Mouse (Mus musculus) embryonic facial prominence, embryonic 12.5 days (tissue): ENCODE results near the gene Prkcz. TPM values are rescaled to one million over a fixed set of nuclear protein-coding genes. Genes with fewer than 3 reads are reported as not detected.

Experiments used
- ATAC-seq: fragments of 200-750 bp; cut with Nextera tagmentation; 2 replicates; pipeline ENCODE4 v1.8.0; 2017; ENCODE audit not compliant: insufficient number of reproducible peaks, insufficient read depth, low FRiP score, low TSS enrichment
- H3K27ac ChIP-seq: fragments of 300-500 bp; sonication (generic); 2 replicates; pipeline ENCODE4 v1.5.1; 2016; ENCODE audit warnings: mild to moderate bottlenecking
- H3K27me3 ChIP-seq: fragments of 300-500 bp; sonication (generic); 2 replicates; pipeline ENCODE4 v1.6.1; 2016; ENCODE audit warnings: mild to moderate bottlenecking, moderate library complexity
- H3K36me3 ChIP-seq: fragments of 300-500 bp; sonication (generic); 2 replicates; pipeline ENCODE4 v1.6.1; 2016; ENCODE audit warnings: mild to moderate bottlenecking
- H3K4me1 ChIP-seq: fragments of 300-500 bp; sonication (generic); 2 replicates; pipeline ENCODE4 v1.6.1; 2016
- H3K4me2 ChIP-seq: fragments of 300-500 bp; sonication (generic); replicated peaks from 2 replicates; pipeline ENCODE4 v1.6.1; 2016; ENCODE audit warnings: mild to moderate bottlenecking, moderate library complexity
- H3K4me3 ChIP-seq: fragments of 300-500 bp; sonication (generic); 2 replicates; pipeline ENCODE4 v1.5.1; 2016; ENCODE audit warnings: mild to moderate bottlenecking
- H3K9ac ChIP-seq: fragments of 300-500 bp; sonication (generic); 2 replicates; pipeline ENCODE4 v1.6.1; 2016; ENCODE audit warnings: mild to moderate bottlenecking, moderate library complexity
- H3K9me3 ChIP-seq: fragments of 300-500 bp; sonication (generic); 2 replicates; pipeline ENCODE4 v1.6.1; 2016; ENCODE audit warnings: mild to moderate bottlenecking, moderate library complexity
- WGBS: fragments of 180-500 bp; shearing (Covaris S2); methylation state at CpG from one replicate; pipeline ENCODE4 v1.1.7; 2016; 5-methylcytosine and 5-hydroxymethylcytosine counted together
- polyA plus RNA-seq: library from polyadenylated mRNA; unstranded; fragments of >200 nt; fragmentation: Nextera tagmentation; extraction: Ambion mirVana; gene quantifications from 2 replicates; pipeline ENCODE4 v1.2.1, GENCODE M21; 2016

Gene Prkcz
- polyA plus RNA-seq, 1 experiment from 2014 or later, result 12.2 TPM

DNA sequence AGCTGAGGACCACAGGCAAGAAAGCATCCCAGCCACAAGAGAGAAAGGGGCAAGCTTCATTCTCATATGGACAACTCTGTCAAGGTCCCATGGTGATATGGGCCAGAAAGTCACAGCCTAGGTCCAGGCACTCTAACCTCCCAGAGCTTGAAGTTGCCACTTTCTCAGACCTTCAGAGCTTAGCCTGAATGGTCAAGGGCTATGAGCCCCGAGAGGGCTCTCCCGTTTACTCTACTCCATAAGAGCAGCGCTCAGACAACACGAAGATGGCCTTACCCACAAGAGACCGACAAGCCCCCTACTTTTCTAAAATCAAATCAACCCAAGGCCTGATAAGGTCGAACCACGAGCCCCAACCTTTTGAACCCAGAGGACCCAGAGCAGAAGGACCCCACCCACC is 140.1 kb downstream of the Prkcz start:
- Histone ChIP-seq H3K4me3 (peak overlapping the region; percentile 66), H3K4me1 (peaks cover 46% of the 10 kb centered on the region), H3K9ac (peak overlapping the region; percentile 99), H3K27me3 (no peaks in the 10 kb centered on the region), H3K4me2 (peak overlapping the region; percentile 92), H3K36me3 (no peaks in the 10 kb centered on the region), H3K27ac (no peak overlapping the region), H3K9me3 (no peaks in the 10 kb centered on the region)
- 2% methylated on average over 7 of the region's 7 CpGs for WGBS
- no peak for ATAC-seq

DNA sequence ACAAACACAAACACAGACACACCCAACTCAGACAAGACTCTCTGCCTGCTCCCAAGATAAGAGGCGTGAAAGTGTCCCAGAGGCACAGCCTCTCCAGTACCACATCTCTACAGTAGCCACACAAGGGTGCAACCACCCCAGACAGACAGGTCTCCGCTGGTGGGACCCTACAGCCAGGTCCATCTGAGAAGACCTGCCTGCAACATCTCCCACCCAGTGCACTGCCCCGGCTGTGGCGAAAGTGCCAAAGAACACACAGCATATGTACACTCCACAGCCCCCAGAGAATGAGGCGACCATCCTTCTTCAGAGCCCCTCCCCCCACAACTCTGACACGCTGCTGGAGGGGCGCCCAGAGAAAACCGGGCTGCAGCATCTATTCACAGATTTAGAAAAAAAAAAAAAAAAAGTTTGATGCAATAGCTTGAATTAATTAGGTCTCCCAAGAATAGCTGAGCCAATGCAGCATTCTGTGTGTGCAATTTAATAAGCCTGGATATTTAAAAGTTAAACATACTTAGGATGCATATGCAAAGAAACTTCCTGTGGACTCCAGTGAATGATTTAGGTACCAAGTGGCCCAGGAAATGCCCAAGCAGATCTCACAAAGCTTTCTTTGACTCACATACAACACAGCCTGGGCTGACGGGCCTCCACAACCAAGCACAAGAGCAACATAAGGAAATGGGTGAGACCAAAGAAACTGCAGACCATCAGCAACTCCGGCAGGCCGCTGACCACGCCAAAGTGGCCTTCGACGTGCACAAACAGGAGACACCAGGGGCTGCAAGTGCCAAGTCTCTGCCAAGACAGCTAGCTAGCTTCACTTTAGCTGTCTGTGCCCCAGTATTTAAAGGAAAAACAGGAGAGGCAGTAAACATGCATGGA is 140.7 kb downstream of the Prkcz start:
- H3K27ac ChIP-seq, result no peak overlapping the region
- no peaks in the 10 kb centered on the region for H3K9me3 ChIP-seq
- H3K27me3 ChIP-seq, result no peaks in the 10 kb centered on the region
- H3K36me3 ChIP-seq, result no peaks in the 10 kb centered on the region
- H3K9ac ChIP-seq, result peak overlapping the region; percentile 99
- H3K4me2 ChIP-seq, result peak overlapping the region; percentile 92
- 14% methylated on average over 14 of the region's 14 CpGs for WGBS
- ATAC-seq, result no peak
- peaks cover 53% of the 10 kb centered on the region for H3K4me1 ChIP-seq
- H3K4me3 ChIP-seq, result peak overlapping the region; percentile 66

DNA sequence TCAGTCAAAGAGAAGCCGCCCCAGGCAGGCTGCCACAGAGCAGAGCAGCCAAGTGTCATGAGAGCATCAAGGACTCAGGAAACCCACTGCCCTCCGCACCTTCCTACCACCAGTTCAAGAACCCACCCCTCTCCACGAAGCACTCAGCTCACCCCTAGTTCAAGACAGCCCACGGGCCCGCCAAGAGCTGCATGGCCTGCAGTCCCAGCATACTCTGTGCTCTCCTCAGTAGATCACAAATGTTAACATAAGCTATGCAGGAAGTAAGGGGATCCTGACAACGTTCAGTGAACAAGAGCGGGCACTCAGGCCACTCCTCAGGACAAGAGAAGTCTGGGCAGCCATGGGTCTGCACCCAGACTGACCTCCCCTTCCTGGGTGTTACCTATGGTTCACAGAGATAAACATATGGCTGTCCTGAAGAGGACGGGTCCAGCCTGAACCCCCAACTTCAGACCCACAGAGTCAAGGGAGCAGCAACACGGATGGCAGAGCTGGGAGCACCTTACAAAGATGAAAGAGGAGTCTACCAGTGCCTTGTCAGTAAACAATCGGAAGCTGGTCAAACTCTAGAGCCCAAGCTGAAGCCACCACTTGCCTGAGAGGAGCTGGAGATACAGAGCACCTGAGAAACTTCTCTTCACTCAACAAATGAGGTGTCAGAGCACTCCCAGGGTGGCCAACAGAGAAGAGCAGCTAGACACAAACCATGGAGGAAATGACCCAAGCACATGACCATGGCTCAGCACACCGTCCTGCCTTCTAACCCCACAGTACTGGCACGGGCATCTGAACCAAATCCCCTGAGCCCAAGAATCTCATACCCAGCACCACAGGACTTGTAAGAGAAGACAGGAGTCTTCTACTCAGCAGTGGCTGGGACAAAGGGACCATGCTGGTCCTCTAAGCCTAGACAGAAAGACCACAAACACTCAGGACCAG is 141.6 kb downstream of the Prkcz start:
- Histone ChIP-seq H3K4me2 (peak overlapping the region; percentile 92), H3K4me1 (peaks cover 62% of the 10 kb centered on the region), H3K9me3 (no peaks in the 10 kb centered on the region), H3K27me3 (no peaks in the 10 kb centered on the region), H3K9ac (peak overlapping the region; percentile 99), H3K4me3 (peak overlapping the region; percentile 66), H3K36me3 (no peaks in the 10 kb centered on the region), H3K27ac (0 out of 2 replicates have a peak overlapping the region, but pooled peaks have one; percentile 0)
- WGBS, result 69% methylated on average over 12 of the region's 12 CpGs
- ATAC-seq, result no peak

DNA sequence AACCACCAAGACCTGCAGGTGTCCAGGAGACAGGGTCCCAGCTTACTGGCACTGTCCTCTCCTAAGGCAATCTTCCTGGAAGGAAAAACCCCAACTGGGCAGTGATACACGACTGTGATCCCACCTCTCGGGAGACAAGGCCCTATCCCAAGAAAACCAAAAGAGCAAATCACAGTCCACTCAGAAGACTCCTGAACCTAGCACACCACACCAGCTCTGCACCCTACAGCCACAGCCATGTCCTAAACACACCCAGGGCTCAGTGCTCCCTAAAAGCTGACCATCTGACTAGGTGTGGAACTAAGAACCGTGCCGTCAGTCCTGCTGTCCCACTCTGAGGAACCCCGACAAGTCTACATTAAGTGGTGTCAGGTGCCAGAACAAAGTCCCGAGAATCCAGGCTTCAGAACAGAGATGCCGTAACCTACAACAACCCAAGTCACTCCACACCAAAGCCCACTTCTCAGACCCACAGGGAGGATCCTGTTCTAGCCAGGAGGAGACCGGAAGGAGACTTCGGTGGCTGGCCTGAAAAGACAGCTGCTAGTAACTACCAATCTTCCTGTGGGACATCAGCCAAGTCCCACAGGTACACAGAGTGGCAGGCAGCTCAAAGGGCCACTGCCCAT is 142.9 kb downstream of the Prkcz start:
- H3K9me3 ChIP-seq, result no peaks in the 10 kb centered on the region
- H3K4me3 ChIP-seq, result peak overlapping the region; percentile 66
- H3K9ac ChIP-seq, result 0 out of 2 replicates have a peak overlapping the region, but pooled peaks have one; percentile 99
- no peaks in the 10 kb centered on the region for H3K36me3 ChIP-seq
- peak overlapping the region; percentile 92 for H3K4me2 ChIP-seq
- H3K27me3 ChIP-seq, result no peaks in the 10 kb centered on the region
- ATAC-seq, result no peak
- WGBS, result 63% methylated on average over 9 of the region's 9 CpGs
- H3K27ac ChIP-seq, result no peak overlapping the region
- peaks cover 69% of the 10 kb centered on the region for H3K4me1 ChIP-seq

DNA sequence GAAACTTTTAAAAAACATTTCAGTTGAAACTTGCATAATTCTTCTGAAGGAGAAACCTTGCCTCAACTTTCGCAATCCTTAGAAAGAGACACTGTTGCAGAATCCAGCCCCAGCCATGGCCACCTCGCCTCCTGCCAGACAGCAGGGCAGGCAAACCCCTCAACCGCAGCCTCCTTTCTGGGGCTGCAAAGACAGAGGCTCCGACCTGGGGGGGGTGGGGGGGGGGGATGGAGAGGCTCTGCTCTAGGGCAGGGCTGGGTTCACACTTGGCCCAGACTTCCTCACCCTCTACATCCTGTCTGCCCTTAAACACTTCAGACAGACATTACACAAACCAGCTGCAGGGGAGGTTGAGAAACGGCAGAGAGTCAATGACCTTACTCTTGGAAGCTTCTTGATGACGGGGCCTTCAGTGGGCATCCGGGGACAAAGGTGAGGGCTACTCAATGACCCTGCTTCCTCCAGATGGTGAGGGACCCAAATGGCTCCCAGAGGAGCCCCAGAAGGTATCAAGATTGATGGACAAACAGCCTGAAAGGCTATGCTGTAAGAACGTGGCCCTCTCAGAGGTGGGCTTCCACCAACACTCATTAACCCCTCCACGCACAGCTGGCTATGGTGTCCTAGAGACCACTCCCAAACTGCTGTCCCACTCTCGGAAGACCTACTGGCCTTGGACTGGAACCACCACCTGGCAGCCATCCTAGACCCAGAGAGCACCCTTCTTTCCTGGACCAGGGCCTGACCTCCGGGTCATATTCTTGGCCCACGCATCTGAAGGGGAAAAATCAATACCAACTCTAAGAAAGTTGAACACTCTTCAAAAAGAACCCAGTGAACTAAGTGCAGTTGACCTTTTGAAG is 143.7 kb downstream of the Prkcz start:
- Histone ChIP-seq H3K4me1 (peaks cover 76% of the 10 kb centered on the region), H3K9me3 (no peaks in the 10 kb centered on the region), H3K4me3 (no peak overlapping the region), H3K9ac (no peak overlapping the region), H3K27me3 (no peaks in the 10 kb centered on the region), H3K4me2 (peak overlapping the region; percentile 92), H3K27ac (no peak overlapping the region), H3K36me3 (no peaks in the 10 kb centered on the region)
- ATAC-seq, result no peak
- WGBS, result 50% methylated on average over 12 of the region's 12 CpGs

DNA sequence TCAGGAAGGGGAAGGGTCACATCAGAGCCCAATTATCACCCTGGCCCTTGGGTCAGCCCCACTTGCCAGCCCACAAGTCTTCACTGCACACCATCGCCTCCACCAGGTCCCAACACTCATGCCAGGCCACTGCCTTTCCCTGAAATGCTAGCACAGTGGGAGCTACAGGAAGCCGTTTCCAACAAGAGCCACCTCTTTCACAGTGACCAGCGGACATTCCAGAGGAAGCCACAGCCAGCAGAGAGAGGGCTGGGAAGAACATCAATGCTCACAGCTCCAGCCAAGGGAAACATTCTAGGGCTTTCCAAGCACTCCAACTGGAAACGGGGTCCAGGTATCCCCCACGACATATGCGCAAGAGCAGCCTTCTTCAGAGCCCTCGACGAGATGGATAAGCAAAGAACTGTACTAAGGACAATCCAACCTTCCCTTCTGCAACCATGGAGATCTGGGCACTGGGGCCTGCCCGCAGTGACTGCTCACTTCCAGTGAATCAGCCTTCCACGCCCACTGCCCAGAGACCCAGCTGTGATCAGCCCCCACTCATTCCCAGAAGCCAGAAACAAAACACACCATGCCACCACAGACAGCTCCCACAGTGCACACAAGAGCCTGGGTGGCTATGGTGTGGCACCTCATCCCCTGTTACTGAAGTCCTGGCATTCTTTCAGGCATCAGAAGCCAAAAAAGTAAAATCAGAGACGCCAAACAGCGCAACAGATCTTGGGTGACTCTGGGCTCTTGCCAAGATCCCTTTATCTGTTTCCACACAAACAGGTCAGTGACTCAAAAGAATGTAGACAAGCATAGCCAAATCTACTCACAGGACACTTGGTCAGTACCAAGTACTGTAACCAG is 145.2 kb downstream of the Prkcz start:
- H3K4me3 ChIP-seq, result no peak overlapping the region
- no peak overlapping the region; the same call in 1 of the 2 replicates for H3K9ac ChIP-seq

DNA sequence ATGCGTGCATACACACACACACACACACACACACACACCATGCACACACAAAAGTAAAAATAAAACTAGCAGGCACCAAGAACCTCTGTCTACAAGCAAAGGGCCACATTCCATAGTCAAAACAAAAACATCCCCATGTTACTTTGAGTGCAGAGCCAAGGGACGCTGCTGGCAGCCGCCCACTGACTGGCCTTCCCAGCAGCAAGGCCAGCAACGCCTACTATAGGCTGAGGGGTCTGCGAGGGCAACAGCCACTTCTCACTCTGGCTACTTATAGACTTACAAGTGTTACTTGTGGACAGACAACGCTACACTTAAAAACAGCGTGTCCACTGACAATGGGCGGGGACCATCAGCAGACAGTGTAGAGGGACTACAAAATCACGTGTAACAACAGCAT is 146.0 kb downstream of the Prkcz start:
- Histone ChIP-seq H3K27me3 (no peaks in the 10 kb centered on the region), H3K4me3 (no peak overlapping the region), H3K27ac (no peak overlapping the region), H3K9me3 (no peaks in the 10 kb centered on the region), H3K4me1 (peaks cover 79% of the 10 kb centered on the region), H3K36me3 (peaks cover 9% of the 10 kb centered on the region; the same call in 1 of the 2 replicates), H3K9ac (no peak overlapping the region), H3K4me2 (0 out of 2 replicates have a peak overlapping the region, but pooled peaks have one; percentile 3)
- ATAC-seq, result no peak
- 64% methylated on average over 9 of the region's 9 CpGs for WGBS

More for the DNA sequence above, 145.2 kb downstream of the Prkcz start:
- no peaks in the 10 kb centered on the region for H3K27me3 ChIP-seq
- peaks cover under 1% of the 10 kb centered on the region; the same call in 1 of the 2 replicates for H3K36me3 ChIP-seq
- H3K9me3 ChIP-seq, result no peaks in the 10 kb centered on the region
- H3K27ac ChIP-seq, result 0 out of 2 replicates have a peak overlapping the region, but pooled peaks have one; percentile 46
- ATAC-seq, result no peak
- WGBS, result 62% methylated on average over 12 of the region's 12 CpGs
- peak overlapping the region; percentile 25 for H3K4me2 ChIP-seq
- H3K4me1 ChIP-seq, result peaks cover 80% of the 10 kb centered on the region

DNA sequence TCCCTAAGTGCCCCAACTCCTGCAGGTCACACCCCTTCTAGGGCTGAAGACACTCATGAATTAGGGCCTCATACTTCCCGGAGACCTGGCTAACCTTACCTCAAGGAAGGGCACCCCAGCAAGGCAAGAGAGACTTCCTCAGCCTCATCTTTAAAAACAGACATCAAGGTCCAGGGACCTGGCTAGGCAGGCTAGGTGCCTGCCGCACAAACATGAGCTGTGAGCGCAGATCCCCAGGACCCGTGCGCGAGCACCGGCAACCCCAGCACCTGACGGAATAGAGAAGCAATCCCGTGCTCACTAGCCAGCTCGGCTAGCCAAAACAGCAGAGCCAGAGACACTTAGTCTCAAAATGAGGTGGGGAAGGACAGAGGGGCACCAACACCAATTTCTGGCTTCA is 146.4 kb downstream of the Prkcz start:
- H3K4me3 ChIP-seq, result no peak overlapping the region
- no peak overlapping the region for H3K9ac ChIP-seq
- no peak for ATAC-seq
- no peak overlapping the region for H3K4me2 ChIP-seq
- H3K27me3 ChIP-seq, result no peaks in the 10 kb centered on the region
- H3K9me3 ChIP-seq, result no peaks in the 10 kb centered on the region
- H3K4me1 ChIP-seq, result peaks cover 75% of the 10 kb centered on the region
- no peak overlapping the region for H3K27ac ChIP-seq
- H3K36me3 ChIP-seq, result peaks cover 9% of the 10 kb centered on the region; the same call in 1 of the 2 replicates
- 76% methylated on average over 10 of the region's 10 CpGs for WGBS

DNA sequence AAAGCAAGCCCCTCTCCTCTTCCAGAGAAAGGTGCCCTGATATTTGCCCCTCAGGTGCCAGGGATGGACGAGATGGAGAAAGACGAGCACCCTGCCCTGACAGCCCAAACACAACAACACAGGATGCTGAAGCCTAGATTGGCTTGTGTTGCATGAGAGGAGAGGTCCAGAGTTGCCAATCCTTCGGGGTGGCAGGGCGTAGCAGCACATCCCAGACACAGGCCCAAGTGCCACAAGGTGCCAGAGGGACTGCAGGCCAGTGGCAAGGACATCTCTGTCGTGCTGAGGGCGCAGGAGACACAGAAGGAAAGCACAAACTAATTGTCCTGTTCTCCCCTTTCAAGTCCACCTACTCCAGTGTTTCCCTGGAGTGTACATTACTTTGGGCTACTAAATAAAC is 147.0 kb downstream of the Prkcz start:
- Histone ChIP-seq H3K4me1 (peaks cover 70% of the 10 kb centered on the region), H3K9ac (peak overlapping the region; percentile 8; the same call in 1 of the 2 replicates), H3K9me3 (no peaks in the 10 kb centered on the region), H3K4me2 (peak overlapping the region; percentile 4; the same call in 1 of the 2 replicates), H3K36me3 (peaks cover 9% of the 10 kb centered on the region; the same call in 1 of the 2 replicates), H3K27ac (no peak overlapping the region), H3K27me3 (no peaks in the 10 kb centered on the region), H3K4me3 (no peak overlapping the region)
- no peak for ATAC-seq
- 71% methylated on average over 6 of the region's 6 CpGs for WGBS

DNA sequence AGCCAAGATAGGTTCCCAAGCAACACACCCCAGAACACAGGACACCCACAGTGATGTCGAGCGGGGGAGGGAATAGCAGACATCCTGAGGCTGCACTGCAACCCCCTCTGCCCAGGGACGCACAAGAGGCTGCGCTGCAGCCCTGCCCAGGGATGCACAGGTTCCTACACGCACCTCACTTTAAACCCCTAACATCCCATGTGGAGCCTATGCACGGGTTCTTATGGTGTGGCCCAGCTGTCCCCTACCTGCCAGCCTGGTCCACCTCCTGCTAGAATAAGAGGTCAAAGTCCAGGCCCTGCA is 147.5 kb downstream of the Prkcz start:
- no peak overlapping the region; the same call in 1 of the 2 replicates for H3K9ac ChIP-seq
- ATAC-seq, result no peak
- 78% methylated on average over 6 of the region's 6 CpGs for WGBS

More for the DNA sequence above, 147.5 kb downstream of the Prkcz start:
- H3K27ac ChIP-seq, result no peak overlapping the region
- no peaks in the 10 kb centered on the region for H3K27me3 ChIP-seq
- peak overlapping the region; percentile 4; the same call in 1 of the 2 replicates for H3K4me2 ChIP-seq
- H3K36me3 ChIP-seq, result peaks cover 9% of the 10 kb centered on the region; the same call in 1 of the 2 replicates
- H3K4me3 ChIP-seq, result no peak overlapping the region
- H3K4me1 ChIP-seq, result peaks cover 70% of the 10 kb centered on the region
- H3K9me3 ChIP-seq, result no peaks in the 10 kb centered on the region
